Mouse (Mus musculus): ENCODE measurements around the gene Fbxl12.

DNA sequence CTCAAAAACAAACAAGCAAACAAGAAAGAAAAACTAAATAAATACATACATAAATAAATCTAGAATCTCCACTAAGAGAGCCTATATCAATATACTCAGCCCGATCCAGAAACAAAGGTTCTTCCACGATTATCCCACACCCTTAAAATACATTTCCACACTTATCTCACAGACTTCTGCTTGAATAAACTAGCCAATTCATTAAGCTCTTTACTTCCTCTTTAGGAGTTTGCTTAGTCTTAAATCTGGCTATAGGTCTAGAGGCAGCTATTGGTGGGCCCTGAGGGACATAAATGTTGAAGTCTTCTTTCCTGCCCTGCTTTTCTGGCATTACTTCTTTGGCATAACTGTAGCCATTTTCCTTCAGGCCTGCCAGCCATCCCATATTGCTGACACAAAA is 13.2 kb downstream of the Fbxl12 start:
- TF ChIP-seq TAL1 (conservative IDR thresholded peaks at IDR 0.05; ENCODE audit: low read depth, low read length) (no peak), CTCF (IDR thresholded peaks at IDR 0.05; ENCODE audit: low read depth, low read length) (no peak)
